Mouse (Mus musculus) ES-E14 (cell line): ENCODE measurements around the gene Kansl3. TPM values are rescaled to one million over a fixed set of nuclear protein-coding genes. Genes with fewer than 3 reads are reported as not detected.

Experiments
- DNase-seq: peaks from one replicate; pipeline ENCODE4 v3.0.0-alpha.2; 2013; ENCODE audit warnings: low read depth, low spot score
- H3K27ac ChIP-seq: 2 replicates; pipeline ENCODE4 v1.5.1; 2012; ENCODE audit warnings: low read depth, mild to moderate bottlenecking, low read length, moderate library complexity, mixed read lengths; ENCODE audit not compliant: poor library complexity, insufficient read depth, severe bottlenecking
- H3K36me3 ChIP-seq: 2 replicates; pipeline ENCODE4 v1.6.1; 2012; ENCODE audit warnings: mild to moderate bottlenecking, low read length, moderate library complexity, mixed read lengths; ENCODE audit not compliant: control insufficient read depth, poor library complexity, insufficient read depth, severe bottlenecking
- H3K4me1 ChIP-seq, 2 experiments: fragments of 150-350 bp in 1 of 2; sonication (generic) in 1 of 2; 2 replicates each; pipeline ENCODE4 v1.6.1; 2012; ENCODE audit warnings: low read length in 2 of 2, mild to moderate bottlenecking in 1 of 2, mixed read lengths in 1 of 2; ENCODE audit not compliant: control insufficient read depth in 2 of 2, insufficient read depth in 2 of 2, poor library complexity in 1 of 2
- H3K4me3 ChIP-seq, 2 experiments: fragments of 150-350 bp in 1 of 2; sonication (generic) in 1 of 2; 2 replicates each; pipeline ENCODE4 v1.5.1; 2012; ENCODE audit warnings: low read length in 2 of 2, low read depth in 1 of 2, mild to moderate bottlenecking in 1 of 2, mixed read lengths in 1 of 2; ENCODE audit not compliant: insufficient read depth in 1 of 2, poor library complexity in 1 of 2, severe bottlenecking in 1 of 2
- H3K9ac ChIP-seq: 2 replicates; pipeline ENCODE4 v1.6.1; 2012; ENCODE audit warnings: low read depth, mild to moderate bottlenecking, low read length, mixed read lengths; ENCODE audit not compliant: poor library complexity, insufficient read depth, severe bottlenecking
- H3K9me3 ChIP-seq: fragments of 150-350 bp; sonication (generic); 2 replicates; pipeline ENCODE4 v1.6.1; 2012; ENCODE audit warnings: low read depth, mild to moderate bottlenecking, low read length; ENCODE audit not compliant: control insufficient read depth, insufficient read depth
- CHD2 ChIP-seq: IDR thresholded peaks from 2 replicates; pipeline ENCODE4 v1.6.1; 2014; ENCODE audit warnings: mild to moderate bottlenecking, low read depth, low read length, inconsistent platforms
- HCFC1 ChIP-seq: IDR thresholded peaks from 2 replicates; pipeline ENCODE4 v1.6.1; 2012; ENCODE audit warnings: low read length, inconsistent platforms, borderline replicate concordance; ENCODE audit not compliant: insufficient read depth
- MAFK ChIP-seq: IDR thresholded peaks from 2 replicates; pipeline ENCODE4 v1.6.1; 2014; ENCODE audit warnings: mild to moderate bottlenecking, low read depth, low read length, inconsistent platforms; ENCODE audit not compliant: insufficient read depth
- ZC3H11A ChIP-seq: IDR thresholded peaks from 2 replicates; pipeline ENCODE4 v1.6.1; 2012; ENCODE audit warnings: low read depth, mild to moderate bottlenecking, inconsistent platforms, low read length, borderline replicate concordance
- ZNF384 ChIP-seq: IDR thresholded peaks from 2 replicates; pipeline ENCODE4 v1.6.1; 2012; ENCODE audit warnings: low read depth, low read length, inconsistent platforms
- in situ Hi-C, 2 experiments: fragments of 600-800 bp; cut with MboI; formaldehyde crosslinking; loops; one replicate each; pipeline ENCODE4 v1.15.1; 2025; ENCODE audit warnings: low sequenced_read_pairs in 2 of 2, inconsistent platforms in 1 of 2; ENCODE audit not compliant: unreplicated experiment in 2 of 2
- total RNA-seq: library from RNA; depleted of rRNA; stranded (reverse); fragments of 300-350 nt; gene quantifications from 2 replicates; pipeline ENCODE4 v1.2.3, GENCODE M21; 2012

The Kansl3 gene
- total RNA-seq, 1 experiment: 27.0 TPM

DNA sequence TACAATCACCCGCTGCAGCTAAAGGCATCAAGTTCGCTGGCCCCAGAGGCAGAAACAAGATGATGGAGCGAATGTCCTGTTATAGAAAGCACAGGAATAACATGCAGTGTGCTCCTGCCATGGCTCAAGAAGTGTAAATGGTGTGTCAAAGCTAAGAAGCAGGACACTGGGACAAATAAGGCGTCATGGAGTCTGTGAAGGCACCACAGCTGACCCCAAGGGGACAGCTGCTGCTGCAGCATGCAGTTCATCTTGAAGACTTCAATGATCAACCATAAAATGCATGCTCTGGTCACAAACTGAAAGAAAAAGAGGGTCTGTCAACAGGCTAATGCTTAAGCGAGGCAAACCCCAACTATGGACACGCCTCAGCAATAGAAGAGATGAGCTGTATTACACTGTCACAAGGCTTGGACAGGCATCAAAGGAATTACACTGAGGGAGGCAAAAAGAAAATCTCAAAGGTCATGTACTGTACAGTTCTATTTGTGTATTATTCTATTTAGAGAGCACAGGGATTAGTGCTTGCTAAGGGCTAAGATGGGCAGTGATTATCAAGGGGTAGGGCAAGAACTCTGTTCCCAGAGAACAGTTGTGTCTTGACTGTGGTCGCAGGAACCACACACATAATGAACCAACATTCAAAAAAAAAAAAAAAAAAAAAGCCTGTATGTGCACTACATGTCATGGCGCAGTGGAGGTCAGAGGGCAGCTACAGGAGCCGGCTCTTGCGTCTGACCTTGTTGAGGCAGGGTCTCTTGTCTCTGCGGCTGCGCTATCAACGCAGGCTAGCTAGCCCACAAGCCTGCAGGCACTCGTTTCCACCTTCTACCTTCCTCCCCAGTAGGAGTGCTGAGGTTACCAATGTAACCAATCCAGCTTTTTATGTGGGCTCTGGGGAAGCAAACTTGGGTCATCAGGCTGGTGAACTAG, 35.8 kb downstream of the Kansl3 start:
- TF ChIP-seq MAFK (no peak), HCFC1 (no peak), ZC3H11A (no peak), CHD2 (no peak), ZNF384 (no peak)
- Histone ChIP-seq H3K4me3 (no peak overlapping the region), H3K9ac (no peak overlapping the region), H3K36me3 (peaks cover 25% of the 10 kb centered on the region), H3K4me1 (no peaks in the 10 kb centered on the region), H3K9me3 (no peaks in the 10 kb centered on the region), H3K27ac (no peak overlapping the region)
- no peak for DNase-seq
- in situ Hi-C loops: no loop called here

DNA sequence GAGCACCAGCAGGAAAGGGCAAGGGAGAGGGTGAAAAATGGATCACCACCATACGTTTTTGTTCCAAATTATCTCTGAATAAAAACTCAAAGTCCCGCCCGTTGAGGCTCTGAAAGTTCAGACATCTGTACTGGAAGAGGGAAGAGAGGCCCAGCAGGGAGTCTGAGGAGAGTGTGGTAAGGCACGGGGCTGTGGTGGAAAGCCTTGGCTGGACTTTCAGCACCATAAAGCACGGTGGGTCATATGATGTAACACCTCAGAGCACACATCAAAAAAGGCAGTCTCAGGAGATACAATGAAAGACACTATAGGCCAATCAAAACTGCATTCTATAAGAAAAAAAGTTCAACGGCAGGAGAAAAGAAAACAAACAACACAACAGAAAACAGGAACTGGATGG, 37.2 kb downstream of the Kansl3 start:
- Histone ChIP-seq H3K36me3 (peaks cover 13% of the 10 kb centered on the region), H3K9me3 (no peaks in the 10 kb centered on the region), H3K9ac (no peak overlapping the region), H3K4me1 (no peaks in the 10 kb centered on the region), H3K4me3 (no peak overlapping the region), H3K27ac (no peak overlapping the region)
- TF ChIP-seq CHD2: no peak
- no peak for TF ChIP-seq HCFC1
- no peak for TF ChIP-seq ZNF384
- no peak for TF ChIP-seq ZC3H11A
- no peak for TF ChIP-seq MAFK
- no peak for DNase-seq
- in situ Hi-C loops: no loop called here

DNA sequence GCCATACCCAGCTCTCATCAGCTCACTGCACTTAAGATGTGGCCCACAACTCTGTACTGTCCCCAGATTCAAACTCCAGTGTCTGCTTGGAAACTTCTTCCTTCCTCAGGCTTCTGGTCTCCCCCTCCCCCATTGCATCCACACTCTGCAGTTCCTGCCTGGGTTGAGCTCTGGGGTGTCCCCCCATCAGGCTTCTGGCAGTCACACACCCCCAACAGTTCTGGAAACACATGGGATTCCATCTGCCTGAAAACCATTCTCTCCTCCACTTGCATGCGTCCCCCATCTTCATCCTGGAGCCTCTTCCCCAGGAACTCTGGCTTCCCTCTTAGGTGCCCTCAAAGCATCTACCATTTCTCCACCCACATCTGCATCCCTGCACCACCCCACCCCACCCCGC, 42.2 kb downstream of the Kansl3 start:
- in situ Hi-C loops: no loop called here
- H3K36me3 ChIP-seq: 0 out of 2 replicates have a peak, but pooled peaks cover 3% of the 10 kb centered on the region
- no peak for DNase-seq

DNA sequence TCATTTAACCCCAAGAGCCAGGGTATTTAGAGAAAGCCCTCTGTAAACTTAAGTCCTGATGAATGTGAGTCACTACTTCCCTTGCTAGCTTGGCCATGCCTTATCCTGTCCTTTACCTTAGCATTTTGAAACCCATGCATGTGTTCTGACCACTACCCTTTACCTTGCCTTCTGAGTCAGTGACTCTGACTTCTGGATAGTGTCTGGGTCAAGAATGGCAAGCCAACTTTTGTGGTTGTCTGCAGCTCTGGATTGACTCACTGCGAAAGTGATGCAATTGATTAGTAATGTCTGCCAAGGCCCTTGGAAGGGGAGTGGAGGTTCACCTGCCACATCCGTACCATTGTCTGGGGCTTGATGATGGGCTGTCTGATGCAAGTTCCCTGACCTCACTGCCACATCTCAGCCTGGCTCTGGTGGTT, 43.1 kb downstream of the Kansl3 start:
- in situ Hi-C loops: no loop called here
- Histone ChIP-seq H3K4me3 (no peak overlapping the region), H3K4me1 (no peaks in the 10 kb centered on the region; a peak in 1 of 4 replicates), H3K9me3 (no peaks in the 10 kb centered on the region), H3K27ac (no peak overlapping the region), H3K9ac (no peak overlapping the region), H3K36me3 (0 out of 2 replicates have a peak, but pooled peaks cover 2% of the 10 kb centered on the region)
- no peak for DNase-seq
- TF ChIP-seq CHD2: no peak
- no peak for TF ChIP-seq ZC3H11A
- no peak for TF ChIP-seq HCFC1
- TF ChIP-seq MAFK: no peak
- TF ChIP-seq ZNF384: no peak

More for the DNA sequence above, 42.2 kb downstream of the Kansl3 start:
- Histone ChIP-seq H3K27ac (no peak overlapping the region), H3K4me1 (no peaks in the 10 kb centered on the region; a peak in 1 of 4 replicates), H3K9me3 (no peaks in the 10 kb centered on the region), H3K4me3 (no peak overlapping the region), H3K9ac (no peak overlapping the region)
- TF ChIP-seq MAFK (no peak), ZC3H11A (no peak), CHD2 (no peak), ZNF384 (no peak), HCFC1 (no peak)
